Mouse (Mus musculus): ENCODE data around the gene Rhd.

DNA sequence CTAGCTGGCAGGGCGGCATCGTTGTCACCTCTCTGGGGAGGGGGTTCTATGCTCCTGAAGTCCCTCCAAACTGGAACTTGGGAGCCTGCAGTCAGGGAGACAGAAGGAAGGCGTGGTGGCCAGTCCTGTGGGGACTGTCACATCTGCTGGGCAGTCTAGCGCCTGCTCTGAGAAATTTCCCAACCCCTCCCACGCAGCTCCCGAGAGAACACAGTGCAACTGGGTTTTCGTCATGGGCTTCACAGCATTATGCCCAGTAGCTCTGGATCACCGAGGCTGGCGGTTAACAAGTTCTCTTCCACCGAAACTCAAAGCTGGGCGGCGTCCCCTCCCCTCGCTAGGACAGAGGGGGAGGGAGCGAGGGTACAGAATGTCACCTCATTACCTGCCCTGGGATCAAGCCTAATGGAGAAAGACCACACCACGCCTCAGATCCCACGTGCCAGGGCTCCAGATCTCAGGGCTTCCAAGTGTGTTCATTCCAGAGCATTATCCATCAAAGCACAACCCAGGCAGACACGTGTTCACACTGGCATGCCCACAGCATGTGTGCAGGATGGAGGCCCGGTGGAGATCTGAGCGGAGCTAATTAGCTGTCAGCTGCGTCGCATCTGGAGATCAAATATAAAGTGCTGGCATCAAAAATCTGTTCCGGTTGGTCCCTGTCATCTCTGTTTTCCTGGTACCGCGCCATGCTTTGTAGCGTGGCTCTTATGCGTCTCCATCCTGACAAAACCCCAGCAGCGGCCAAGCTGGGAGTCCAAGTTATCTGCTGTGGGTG lies 79.6 kb downstream of the Rhd start:
- TF ChIP-seq CTCF (IDR thresholded peaks at IDR 0.05; ENCODE audit: control insufficient read depth, insufficient read depth, low read length) (no peak), POLR2A (IDR thresholded peaks at IDR 0.05; ENCODE audit: borderline replicate concordance, control insufficient read depth, low read depth, low read length) (no peak)

Measured in bone marrow, adult 2 months (tissue).